Mouse (Mus musculus): ENCODE data around the gene Tra2a. TPM values are rescaled to one million over a fixed set of nuclear protein-coding genes. Genes with fewer than 3 reads are reported as not detected.

Tra2a gene
- 30.2 and 30.5 TPM in 2 replicates for polyA plus RNA-seq (2015; fragmentation: Nextera tagmentation; extraction: Ambion mirVana)

- Histone ChIP-seq H3K9me3 (ENCODE audit: control insufficient read depth) (no peaks in the 10 kb centered on the region), H3K4me3 (ENCODE audit: low read depth, low read length) (peak within 1 kb of the TSS; percentile 100), H3K27ac (ENCODE audit: low read depth, low read length) (peak within 1 kb of the TSS; percentile 97), H3K36me3 (ENCODE audit: control insufficient read depth, insufficient read depth) (no peaks in the 10 kb centered on the region), H3K4me1 (replicated peaks; ENCODE audit: control insufficient read depth, insufficient read depth, low read length) (no peaks in the 10 kb centered on the region), H3K27me3 (replicated peaks; ENCODE audit: control insufficient read depth, insufficient read depth, low read length) (no peaks in the 10 kb centered on the region), H3K9ac (ENCODE audit: low read depth, low read length) (peak within 1 kb of the TSS; percentile 96), H3K4me2 (replicated peaks; ENCODE audit: low read depth) (peak within 1 kb of the TSS; percentile 68)
- under 1% methylated on average over 39 of the region's 39 CpGs for WGBS
- 0 out of 2 replicates have a peak, but pooled peaks have one; percentile 1 for TF ChIP-seq CTCF (IDR thresholded peaks at IDR 0.05; ENCODE audit: low read depth)
- peak; percentile 88 for ATAC-seq
Measured at GRCm38 (mm10) chr6:49263847-49264243, at the start of gene Tra2a. Gene Tra2a (minus strand): TSS chr6:49264033.

- H3K4me2 ChIP-seq (replicated peaks; ENCODE audit: low read depth): no peak overlapping the region
- H3K27ac ChIP-seq (ENCODE audit: low read depth, low read length): no peak overlapping the region
- no peaks in the 10 kb centered on the region for H3K9me3 ChIP-seq (ENCODE audit: control insufficient read depth)
- no peaks in the 10 kb centered on the region for H3K4me1 ChIP-seq (replicated peaks; ENCODE audit: control insufficient read depth, insufficient read depth, low read length)
- H3K36me3 ChIP-seq (ENCODE audit: control insufficient read depth, insufficient read depth): no peaks in the 10 kb centered on the region
- H3K27me3 ChIP-seq (replicated peaks; ENCODE audit: control insufficient read depth, insufficient read depth, low read length): no peaks in the 10 kb centered on the region
- no peak overlapping the region for H3K9ac ChIP-seq (ENCODE audit: low read depth, low read length)
- ATAC-seq: no peak
- H3K4me3 ChIP-seq (ENCODE audit: low read depth, low read length): no peak overlapping the region
- TF ChIP-seq CTCF (IDR thresholded peaks at IDR 0.05; ENCODE audit: low read depth): no peak
Measured at GRCm38 (mm10) chr6:49298286-49298685, 34.5 kb upstream of the Tra2a start.

GRCm38 (mm10) chr6:49282122-49282521 is 18.3 kb upstream of the Tra2a start:
- H3K9me3 ChIP-seq (ENCODE audit: control insufficient read depth): no peaks in the 10 kb centered on the region
- no peak overlapping the region for H3K4me2 ChIP-seq (replicated peaks; ENCODE audit: low read depth)
- no peaks in the 10 kb centered on the region for H3K27me3 ChIP-seq (replicated peaks; ENCODE audit: control insufficient read depth, insufficient read depth, low read length)
- ATAC-seq: no peak
- no peak for TF ChIP-seq CTCF (IDR thresholded peaks at IDR 0.05; ENCODE audit: low read depth)
- H3K27ac ChIP-seq (ENCODE audit: low read depth, low read length): no peak overlapping the region
- H3K4me3 ChIP-seq (ENCODE audit: low read depth, low read length): no peak overlapping the region
- no peak overlapping the region for H3K9ac ChIP-seq (ENCODE audit: low read depth, low read length)
- WGBS: 76% methylated on average over 1 of the region's 1 CpGs
- H3K4me1 ChIP-seq (replicated peaks; ENCODE audit: control insufficient read depth, insufficient read depth, low read length): no peaks in the 10 kb centered on the region
- no peaks in the 10 kb centered on the region for H3K36me3 ChIP-seq (ENCODE audit: control insufficient read depth, insufficient read depth)

GRCm38 (mm10) chr6:49280942-49281341 is 17.1 kb upstream of the Tra2a start:
- no peaks in the 10 kb centered on the region for H3K9me3 ChIP-seq (ENCODE audit: control insufficient read depth)
- H3K27ac ChIP-seq (ENCODE audit: low read depth, low read length): no peak overlapping the region
- no peaks in the 10 kb centered on the region for H3K27me3 ChIP-seq (replicated peaks; ENCODE audit: control insufficient read depth, insufficient read depth, low read length)
- no peak overlapping the region for H3K4me3 ChIP-seq (ENCODE audit: low read depth, low read length)
- no peak for TF ChIP-seq CTCF (IDR thresholded peaks at IDR 0.05; ENCODE audit: low read depth)
- H3K4me1 ChIP-seq (replicated peaks; ENCODE audit: control insufficient read depth, insufficient read depth, low read length): no peaks in the 10 kb centered on the region
- H3K9ac ChIP-seq (ENCODE audit: low read depth, low read length): no peak overlapping the region
- ATAC-seq: no peak
- WGBS: 29% methylated on average over 1 of the region's 1 CpGs
- no peak overlapping the region for H3K4me2 ChIP-seq (replicated peaks; ENCODE audit: low read depth)
- no peaks in the 10 kb centered on the region for H3K36me3 ChIP-seq (ENCODE audit: control insufficient read depth, insufficient read depth)

GRCm38 (mm10) chr6:49275296-49275695 is 11.5 kb upstream of the Tra2a start:
- TF ChIP-seq CTCF (IDR thresholded peaks at IDR 0.05; ENCODE audit: low read depth): no peak
- Histone ChIP-seq H3K27ac (ENCODE audit: low read depth, low read length) (no peak overlapping the region), H3K36me3 (ENCODE audit: control insufficient read depth, insufficient read depth) (no peaks in the 10 kb centered on the region), H3K4me1 (replicated peaks; ENCODE audit: control insufficient read depth, insufficient read depth, low read length) (no peaks in the 10 kb centered on the region), H3K9ac (ENCODE audit: low read depth, low read length) (no peak overlapping the region), H3K4me3 (ENCODE audit: low read depth, low read length) (no peak overlapping the region), H3K4me2 (replicated peaks; ENCODE audit: low read depth) (no peak overlapping the region), H3K27me3 (replicated peaks; ENCODE audit: control insufficient read depth, insufficient read depth, low read length) (no peaks in the 10 kb centered on the region), H3K9me3 (ENCODE audit: control insufficient read depth) (no peaks in the 10 kb centered on the region)
- 88% methylated on average over 7 of the region's 7 CpGs for WGBS
- no peak for ATAC-seq

GRCm38 (mm10) chr6:49274416-49275091 is 10.7 kb upstream of the Tra2a start:
- Histone ChIP-seq H3K36me3 (ENCODE audit: control insufficient read depth, insufficient read depth) (no peaks in the 10 kb centered on the region), H3K27me3 (replicated peaks; ENCODE audit: control insufficient read depth, insufficient read depth, low read length) (no peaks in the 10 kb centered on the region), H3K4me2 (replicated peaks; ENCODE audit: low read depth) (no peak overlapping the region), H3K9me3 (ENCODE audit: control insufficient read depth) (no peaks in the 10 kb centered on the region), H3K4me1 (replicated peaks; ENCODE audit: control insufficient read depth, insufficient read depth, low read length) (no peaks in the 10 kb centered on the region), H3K9ac (ENCODE audit: low read depth, low read length) (no peak overlapping the region), H3K27ac (ENCODE audit: low read depth, low read length) (no peak overlapping the region), H3K4me3 (ENCODE audit: low read depth, low read length) (no peak overlapping the region)
- WGBS: 63% methylated on average over 9 of the region's 9 CpGs
- no peak for TF ChIP-seq CTCF (IDR thresholded peaks at IDR 0.05; ENCODE audit: low read depth)
- ATAC-seq: no peak
